Mouse (Mus musculus) G1E-ER4 (cell line): Measurements from ENCODE around the gene Alg12. TPM values are rescaled to one million over a fixed set of nuclear protein-coding genes. Genes with fewer than 3 reads are reported as not detected.

ENCODE experiments used
- GATA1 ChIP-seq: IDR thresholded peaks from one replicate; pipeline ENCODE4 v1.8.0; 2012; ENCODE audit warnings: low read length, inconsistent platforms
- polyA plus RNA-seq: library from polyadenylated mRNA; stranded (reverse); fragments of >175 nt; gene quantifications from 2 replicates; pipeline ENCODE4 v1.2.3, GENCODE M21; 2012

Alg12 gene
- polyA plus RNA-seq, 1 experiment = 0.90 TPM

GRCm38 (mm10) chr15:88844966-88845365, 25.8 kb upstream of the Alg12 start:
- no peak for TF ChIP-seq GATA1

GRCm38 (mm10) chr15:88843486-88844097, 24.5 kb upstream of the Alg12 start:
- no peak for TF ChIP-seq GATA1

GRCm38 (mm10) chr15:88842300-88842673, 23.2 kb upstream of the Alg12 start:
- no peak for TF ChIP-seq GATA1

- no peak for TF ChIP-seq GATA1
Measured at GRCm38 (mm10) chr15:88841580-88842299, 22.6 kb upstream of the Alg12 start.

- TF ChIP-seq GATA1 = no peak
Measured at GRCm38 (mm10) chr15:88841160-88841559, 22.0 kb upstream of the Alg12 start.

GRCm38 (mm10) chr15:88840126-88840525, 21.0 kb upstream of the Alg12 start:
- TF ChIP-seq GATA1 = no peak

- no peak for TF ChIP-seq GATA1
Measured at GRCm38 (mm10) chr15:88839271-88839670, 20.2 kb upstream of the Alg12 start.

- no peak for TF ChIP-seq GATA1
Measured at GRCm38 (mm10) chr15:88837977-88838376, 18.9 kb upstream of the Alg12 start.

GRCm38 (mm10) chr15:88837199-88837932, 18.2 kb upstream of the Alg12 start:
- TF ChIP-seq GATA1 = no peak

- no peak for TF ChIP-seq GATA1
Measured at GRCm38 (mm10) chr15:88836571-88836970, 17.5 kb upstream of the Alg12 start.

- TF ChIP-seq GATA1 = no peak
Measured at GRCm38 (mm10) chr15:88836031-88836430, 16.9 kb upstream of the Alg12 start.

GRCm38 (mm10) chr15:88832536-88832935, 13.4 kb upstream of the Alg12 start:
- TF ChIP-seq GATA1 = no peak

- no peak for TF ChIP-seq GATA1
Measured at GRCm38 (mm10) chr15:88831482-88831881, 12.4 kb upstream of the Alg12 start.

- TF ChIP-seq GATA1 = no peak
Measured at GRCm38 (mm10) chr15:88830696-88831095, 11.6 kb upstream of the Alg12 start.

GRCm38 (mm10) chr15:88829791-88830440, 10.8 kb upstream of the Alg12 start:
- TF ChIP-seq GATA1 = no peak

- no peak for TF ChIP-seq GATA1
Measured at GRCm38 (mm10) chr15:88828800-88829705, 9.9 kb upstream of the Alg12 start.
